Mouse (Mus musculus): ENCODE data around the gene Arid3a. TPM values are rescaled to one million over a fixed set of nuclear protein-coding genes. Genes with fewer than 3 reads are reported as not detected.
"Not testable (repeated sequence)": the region's sequence is repeated elsewhere in the genome, so short reads cannot be mapped to it uniquely, and the experiment has no call there.

Gene Arid3a
- 2.1 and 3.7 TPM in 2 replicates for polyA plus RNA-seq (2015; fragmentation: Nextera tagmentation; extraction: Ambion mirVana)

DNA sequence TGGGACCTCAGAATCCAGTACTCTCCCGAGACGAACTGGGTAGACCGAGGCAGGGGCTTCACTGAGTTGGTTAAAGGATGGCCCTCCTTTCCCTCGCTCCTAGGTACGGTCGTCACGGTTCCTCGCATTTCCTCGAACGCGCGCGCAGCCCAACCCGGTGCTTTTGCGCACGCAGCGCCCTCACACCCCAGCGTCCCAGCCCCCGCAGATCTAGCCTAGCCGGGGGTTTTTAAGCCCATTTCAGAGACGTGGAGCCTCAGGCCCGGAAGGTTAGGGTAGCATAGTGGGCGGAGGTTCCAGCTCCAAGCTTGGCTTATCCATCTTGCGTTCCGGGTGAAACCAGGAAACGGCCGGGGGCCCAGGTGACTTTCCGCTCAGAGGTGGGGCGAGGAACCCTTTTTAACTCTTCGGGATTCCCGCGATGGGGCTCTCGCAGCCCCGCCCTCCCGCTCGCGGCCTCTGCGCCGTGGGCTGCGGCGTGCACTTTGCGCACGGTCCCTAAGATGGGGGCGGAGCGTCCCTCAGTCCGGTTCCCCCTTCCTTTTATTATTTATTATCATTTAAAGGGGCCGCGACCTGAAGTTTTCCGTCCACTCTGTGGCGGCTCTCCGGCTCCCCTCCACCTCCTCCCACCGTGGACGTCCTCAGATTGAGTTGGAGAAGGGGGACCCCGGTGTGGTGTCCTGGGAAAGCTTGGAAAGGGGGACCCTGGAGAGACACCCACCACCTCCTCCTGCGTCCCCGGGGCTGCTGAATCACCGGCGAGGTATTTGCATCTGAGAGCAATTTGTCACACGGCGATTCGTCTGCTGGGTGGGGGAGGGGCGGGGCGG, at the start of gene Arid3a:
TSS of gene Arid3a (plus strand) at position 553 of the 833 bp plus-strand sequence.
- peaks cover 20% of the 10 kb centered on the region for H3K27me3 ChIP-seq
- peak; percentile 61 for ATAC-seq (replicated peaks; ENCODE audit: insufficient number of reproducible peaks, insufficient read depth, low FRiP score, low read depth)
- H3K4me2 ChIP-seq = peak within 1 kb of the TSS; percentile 80
- H3K36me3 ChIP-seq = peaks cover 10% of the 10 kb centered on the region
- peaks cover 43% of the 10 kb centered on the region for H3K4me1 ChIP-seq (replicated peaks)
- peak within 1 kb of the TSS; percentile 92 for H3K9ac ChIP-seq
- peak within 1 kb of the TSS; percentile 83 for H3K4me3 ChIP-seq
- H3K27ac ChIP-seq = peak within 1 kb of the TSS; percentile 95
- under 1% methylated on average over 63 of the region's 63 CpGs for WGBS
- no peaks in the 10 kb centered on the region for H3K9me3 ChIP-seq (replicated peaks)

DNA sequence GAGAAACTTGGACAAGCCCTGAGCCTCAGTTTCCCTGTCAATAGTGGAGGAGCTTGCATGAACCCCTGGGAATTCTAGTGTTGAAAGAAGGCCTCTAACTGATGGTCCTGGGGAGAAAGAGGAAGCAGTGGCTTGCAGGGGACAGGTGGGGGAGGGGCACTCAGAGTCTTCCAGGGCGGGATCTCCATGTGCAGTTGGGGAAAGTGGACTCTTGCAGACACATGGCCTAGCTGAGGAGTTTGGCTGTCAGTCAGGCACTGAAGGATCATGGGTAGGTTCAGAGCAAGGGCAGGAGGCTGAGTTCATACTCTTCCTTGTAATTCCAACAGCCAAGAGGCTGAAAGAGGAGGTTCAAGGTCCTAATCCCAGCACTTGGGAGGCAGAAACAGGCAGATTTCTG, 49.7 kb upstream of the Arid3a start:
- H3K27ac ChIP-seq = no peak overlapping the region
- WGBS = 19% methylated on average over 1 of the region's 1 CpGs
- H3K9ac ChIP-seq = no peak overlapping the region
- H3K4me3 ChIP-seq = no peak overlapping the region
- peaks cover 32% of the 10 kb centered on the region for H3K4me1 ChIP-seq (replicated peaks)
- ATAC-seq (replicated peaks; ENCODE audit: insufficient number of reproducible peaks, insufficient read depth, low FRiP score, low read depth) = no peak
- no peaks in the 10 kb centered on the region for H3K36me3 ChIP-seq
- H3K9me3 ChIP-seq (replicated peaks) = no peaks in the 10 kb centered on the region
- no peak overlapping the region for H3K4me2 ChIP-seq
- H3K27me3 ChIP-seq = peaks cover 12% of the 10 kb centered on the region

DNA sequence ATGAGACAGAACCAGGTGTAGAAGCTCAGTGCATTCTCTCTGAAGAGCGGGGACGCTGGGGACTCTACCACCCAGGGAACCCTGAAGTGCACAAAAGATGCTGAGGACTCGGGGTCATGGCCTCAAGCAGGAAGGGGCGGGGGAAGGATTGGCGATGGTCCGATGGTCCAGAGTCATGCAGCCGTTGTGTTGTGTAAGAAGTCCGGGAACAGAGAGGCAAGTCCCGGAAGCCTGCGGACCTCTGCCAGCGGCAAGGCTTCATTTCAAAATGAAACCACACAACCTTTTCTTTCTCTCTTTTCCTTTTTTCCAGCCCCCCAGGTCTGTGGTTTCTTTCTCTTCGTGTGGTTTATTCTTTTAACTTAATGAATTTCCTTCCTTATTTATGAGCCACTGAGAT, 49.1 kb upstream of the Arid3a start:
- H3K9ac ChIP-seq = no peak overlapping the region
- H3K4me2 ChIP-seq = 0 out of 2 replicates have a peak overlapping the region, but pooled peaks have one; percentile 10
- no peaks in the 10 kb centered on the region for H3K36me3 ChIP-seq
- H3K4me1 ChIP-seq (replicated peaks) = peaks cover 37% of the 10 kb centered on the region
- no peak overlapping the region for H3K4me3 ChIP-seq
- H3K27ac ChIP-seq = no peak overlapping the region
- no peaks in the 10 kb centered on the region for H3K9me3 ChIP-seq (replicated peaks)
- 58% methylated on average over 12 of the region's 12 CpGs for WGBS
- ATAC-seq (replicated peaks; ENCODE audit: insufficient number of reproducible peaks, insufficient read depth, low FRiP score, low read depth) = no peak
- peaks cover 14% of the 10 kb centered on the region for H3K27me3 ChIP-seq

DNA sequence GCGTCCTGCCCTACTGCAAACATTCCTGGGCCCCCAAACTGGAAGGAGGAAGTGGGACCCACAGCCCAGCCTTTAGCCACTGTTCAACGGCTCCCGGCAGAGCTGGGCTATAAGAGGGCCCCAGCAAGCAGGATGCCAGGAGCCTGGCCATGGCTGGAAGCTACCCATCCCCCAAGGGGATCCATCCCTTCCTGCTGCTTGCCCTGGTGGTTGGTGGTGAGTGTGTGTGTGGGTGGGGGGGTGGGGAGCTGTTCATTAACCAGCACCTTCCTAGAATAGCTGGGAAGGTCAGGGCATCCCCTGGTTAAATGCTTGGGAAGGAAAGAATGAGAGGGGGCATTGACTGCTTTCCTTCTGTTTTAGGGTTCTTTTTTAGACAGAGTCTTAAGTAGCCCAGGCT, 47.3 kb upstream of the Arid3a start:
- Histone ChIP-seq H3K4me1 (replicated peaks) (peaks cover 38% of the 10 kb centered on the region), H3K27ac (no peak overlapping the region), H3K4me2 (no peak overlapping the region), H3K27me3 (peaks cover 15% of the 10 kb centered on the region), H3K9ac (no peak overlapping the region), H3K4me3 (no peak overlapping the region), H3K9me3 (replicated peaks) (no peaks in the 10 kb centered on the region), H3K36me3 (no peaks in the 10 kb centered on the region)
- 33% methylated on average over 3 of the region's 3 CpGs for WGBS
- ATAC-seq (replicated peaks; ENCODE audit: insufficient number of reproducible peaks, insufficient read depth, low FRiP score, low read depth) = no peak

DNA sequence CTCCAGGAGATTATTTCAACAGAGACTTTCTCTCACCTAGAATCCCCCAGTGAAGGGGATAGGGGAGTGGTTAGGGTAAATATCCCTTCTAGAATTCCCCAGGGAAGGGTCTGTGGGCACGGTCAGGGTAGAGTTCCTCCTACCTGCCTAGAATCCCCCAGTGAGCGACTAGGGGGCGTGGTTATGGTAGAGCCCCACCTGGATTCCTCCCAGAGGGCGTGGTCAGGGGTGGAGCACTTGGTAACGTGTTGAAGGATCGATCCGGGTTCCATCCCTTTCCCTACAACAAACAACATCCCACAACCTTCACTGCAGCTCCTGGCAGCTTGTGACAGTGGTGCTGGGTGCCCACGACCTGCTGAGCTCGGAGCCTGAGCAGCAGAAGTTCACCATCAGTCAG, 46.1 kb upstream of the Arid3a start:
- Histone ChIP-seq H3K36me3 (no peaks in the 10 kb centered on the region), H3K9ac (no peak overlapping the region), H3K4me1 (replicated peaks) (peaks cover 35% of the 10 kb centered on the region), H3K27me3 (peaks cover 12% of the 10 kb centered on the region), H3K9me3 (replicated peaks) (no peaks in the 10 kb centered on the region), H3K4me3 (no peak overlapping the region), H3K4me2 (no peak overlapping the region), H3K27ac (no peak overlapping the region)
- ATAC-seq (replicated peaks; ENCODE audit: insufficient number of reproducible peaks, insufficient read depth, low FRiP score, low read depth) = no peak
- WGBS = 20% methylated on average over 9 of the region's 9 CpGs

DNA sequence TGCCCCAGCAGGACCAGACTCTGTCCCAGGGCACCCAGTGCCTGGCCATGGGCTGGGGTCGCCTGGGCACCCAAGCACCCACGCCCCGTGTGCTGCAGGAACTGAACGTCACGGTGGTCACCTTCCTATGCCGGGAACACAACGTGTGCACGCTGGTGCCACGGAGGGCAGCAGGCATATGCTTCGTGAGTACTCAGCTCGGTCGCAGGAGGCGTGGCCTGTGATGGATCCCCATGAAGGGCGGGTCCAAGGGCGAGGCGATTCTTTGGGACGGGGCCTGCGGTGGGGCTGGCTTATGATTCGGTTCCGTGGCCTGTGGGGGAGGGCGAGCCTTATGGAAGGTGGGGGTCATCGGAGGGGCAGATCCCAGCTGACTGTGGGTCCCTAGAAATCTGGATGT, 44.9 kb upstream of the Arid3a start:
- 5% methylated on average over 22 of the region's 22 CpGs for WGBS
- ATAC-seq (replicated peaks; ENCODE audit: insufficient number of reproducible peaks, insufficient read depth, low FRiP score, low read depth) = no peak
- Histone ChIP-seq H3K4me3 (peak overlapping the region; percentile 18), H3K4me2 (peak overlapping the region; percentile 54), H3K27ac (no peak overlapping the region), H3K36me3 (no peaks in the 10 kb centered on the region), H3K9me3 (replicated peaks) (no peaks in the 10 kb centered on the region), H3K9ac (peak overlapping the region; percentile 7; the same call in 1 of the 2 replicates), H3K27me3 (peaks cover 12% of the 10 kb centered on the region), H3K4me1 (replicated peaks) (peaks cover 35% of the 10 kb centered on the region)

DNA sequence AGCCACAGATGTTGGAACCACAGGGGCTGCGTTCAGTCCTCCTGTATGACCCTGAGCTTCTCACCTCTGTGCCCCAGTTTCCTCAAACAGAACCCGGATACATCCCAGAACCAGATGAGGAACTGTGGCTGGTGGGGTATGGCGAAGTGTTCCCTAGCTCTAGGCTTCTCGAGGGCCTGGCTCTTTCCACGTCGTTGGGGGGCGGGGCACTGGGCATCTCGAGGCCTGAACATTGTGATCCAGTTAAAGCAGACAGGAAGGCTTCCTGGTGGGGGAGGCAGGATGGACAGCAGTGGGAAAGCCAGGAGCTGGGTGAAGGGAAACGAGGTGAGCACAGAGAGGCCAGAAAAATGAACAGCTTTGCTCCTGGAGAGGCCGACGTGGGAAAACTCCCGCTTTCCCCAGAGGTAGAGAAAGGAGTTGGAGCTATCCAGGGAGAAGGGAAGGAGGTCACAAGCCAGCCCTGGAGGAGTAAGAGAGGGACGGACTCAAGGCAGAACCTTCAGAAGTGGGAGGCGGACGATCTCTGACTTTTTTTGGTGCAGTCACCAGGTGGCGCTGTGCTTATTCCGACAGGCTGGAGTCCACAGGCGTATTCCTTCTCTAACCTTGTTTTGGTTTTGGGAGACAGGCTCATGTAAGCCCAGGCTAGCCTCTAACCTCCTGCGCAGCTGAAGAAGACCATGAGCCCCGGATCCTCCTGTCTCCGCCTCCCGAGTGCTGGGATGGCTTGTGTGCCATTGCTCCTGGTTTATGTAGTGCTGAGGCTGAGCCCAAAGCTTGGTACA, 43.4 kb upstream of the Arid3a start:
- H3K4me3 ChIP-seq = no peak overlapping the region
- H3K9ac ChIP-seq = no peak overlapping the region
- H3K27ac ChIP-seq = no peak overlapping the region
- no peak for ATAC-seq (replicated peaks; ENCODE audit: insufficient number of reproducible peaks, insufficient read depth, low FRiP score, low read depth)
- peaks cover 35% of the 10 kb centered on the region for H3K4me1 ChIP-seq (replicated peaks)
- H3K27me3 ChIP-seq = peaks cover 14% of the 10 kb centered on the region
- no peaks in the 10 kb centered on the region for H3K9me3 ChIP-seq (replicated peaks)
- no peaks in the 10 kb centered on the region for H3K36me3 ChIP-seq
- H3K4me2 ChIP-seq = peak overlapping the region; percentile 5
- WGBS = 18% methylated on average over 22 of the region's 22 CpGs

DNA sequence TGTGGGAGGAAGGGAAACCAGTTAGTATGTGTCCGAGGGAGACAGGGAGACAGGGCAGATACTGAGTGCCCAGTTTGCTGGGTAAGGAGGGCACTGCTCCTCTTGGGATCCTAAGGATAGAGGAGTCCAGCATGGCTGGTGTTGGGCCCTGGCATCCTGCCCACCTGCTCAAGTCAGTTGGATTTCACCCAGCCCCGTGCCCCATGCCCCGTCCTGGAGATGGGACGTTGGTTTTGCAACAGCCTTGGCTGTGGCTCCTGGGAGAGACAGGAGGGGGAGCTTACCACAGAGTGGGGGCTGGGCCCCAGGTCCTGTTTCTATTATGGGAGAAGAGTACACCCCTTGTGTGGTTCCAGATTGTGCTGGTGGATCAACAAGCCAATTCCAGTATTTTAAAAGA, 42.4 kb upstream of the Arid3a start:
- Histone ChIP-seq H3K27ac (no peak overlapping the region), H3K4me3 (no peak overlapping the region), H3K27me3 (peaks cover 14% of the 10 kb centered on the region), H3K4me2 (no peak overlapping the region), H3K36me3 (no peaks in the 10 kb centered on the region), H3K9ac (no peak overlapping the region), H3K4me1 (replicated peaks) (peaks cover 33% of the 10 kb centered on the region), H3K9me3 (replicated peaks) (no peaks in the 10 kb centered on the region)
- ATAC-seq (replicated peaks; ENCODE audit: insufficient number of reproducible peaks, insufficient read depth, low FRiP score, low read depth) = no peak; the same call in 1 of the 2 replicates
- WGBS = 38% methylated on average over 4 of the region's 4 CpGs

DNA sequence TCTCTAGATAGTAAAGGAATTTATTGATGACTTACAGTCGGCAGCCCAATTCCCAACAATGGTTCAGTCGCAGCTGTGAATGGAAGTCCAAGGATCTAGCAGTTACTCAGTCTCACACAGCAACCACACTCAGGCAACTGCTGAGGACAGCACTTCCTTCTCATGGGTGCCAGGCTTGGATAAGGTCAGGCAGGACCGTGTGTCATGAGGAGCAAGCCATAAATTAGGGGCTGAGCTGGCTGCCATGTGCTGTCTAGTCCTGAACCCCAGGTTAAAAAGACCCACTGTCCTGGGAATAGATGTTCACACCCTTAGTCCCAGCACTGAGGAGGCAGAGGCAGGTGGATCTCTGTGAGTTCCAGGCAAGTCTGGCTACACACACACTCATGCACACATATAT, 41.9 kb upstream of the Arid3a start:
- H3K9me3 ChIP-seq (replicated peaks); H3K4me3 ChIP-seq; ATAC-seq (replicated peaks; ENCODE audit: insufficient number of reproducible peaks, insufficient read depth, low FRiP score, low read depth); H3K36me3 ChIP-seq; H3K27ac ChIP-seq; H3K9ac ChIP-seq; H3K4me2 ChIP-seq: not testable (repeated sequence)
- WGBS = 64% methylated on average over 3 of the region's 3 CpGs
- Histone ChIP-seq H3K4me1 (replicated peaks) (peaks cover 30% of the 10 kb centered on the region), H3K27me3 (peaks cover 14% of the 10 kb centered on the region)

DNA sequence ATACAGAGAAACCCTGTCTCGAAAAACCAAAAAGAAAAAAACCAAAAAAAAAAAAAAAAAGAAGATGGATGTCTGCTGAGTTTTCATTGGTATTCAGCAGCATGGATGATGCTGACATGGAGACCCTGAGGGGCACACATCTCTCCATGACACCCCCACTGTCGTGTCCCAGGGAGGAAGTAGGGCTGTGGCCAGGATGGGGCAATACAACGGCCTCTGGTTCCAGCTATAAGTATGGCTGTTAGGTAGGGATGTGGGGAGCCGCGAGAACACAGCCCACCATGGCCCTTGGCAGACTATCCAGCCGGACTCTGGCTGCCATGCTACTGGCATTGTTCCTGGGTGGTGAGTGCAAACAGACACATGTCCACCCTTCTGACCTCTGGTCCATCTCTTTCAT, 40.8 kb upstream of the Arid3a start, which contains the start of gene Elane:
TSS of gene Elane (plus strand) at position 194 of the 400 bp plus-strand sequence.
- no peak for ATAC-seq (replicated peaks; ENCODE audit: insufficient number of reproducible peaks, insufficient read depth, low FRiP score, low read depth)
- no peak within 1 kb of the TSS for H3K9ac ChIP-seq
- no peak within 1 kb of the TSS for H3K4me2 ChIP-seq
- H3K4me3 ChIP-seq = no peak within 1 kb of the TSS
- H3K36me3 ChIP-seq = no peaks in the 10 kb centered on the region
- H3K4me1 ChIP-seq (replicated peaks) = peaks cover 30% of the 10 kb centered on the region
- WGBS = 78% methylated on average over 6 of the region's 6 CpGs
- no peaks in the 10 kb centered on the region for H3K9me3 ChIP-seq (replicated peaks)
- peaks cover 7% of the 10 kb centered on the region for H3K27me3 ChIP-seq
- no peak within 1 kb of the TSS for H3K27ac ChIP-seq

DNA sequence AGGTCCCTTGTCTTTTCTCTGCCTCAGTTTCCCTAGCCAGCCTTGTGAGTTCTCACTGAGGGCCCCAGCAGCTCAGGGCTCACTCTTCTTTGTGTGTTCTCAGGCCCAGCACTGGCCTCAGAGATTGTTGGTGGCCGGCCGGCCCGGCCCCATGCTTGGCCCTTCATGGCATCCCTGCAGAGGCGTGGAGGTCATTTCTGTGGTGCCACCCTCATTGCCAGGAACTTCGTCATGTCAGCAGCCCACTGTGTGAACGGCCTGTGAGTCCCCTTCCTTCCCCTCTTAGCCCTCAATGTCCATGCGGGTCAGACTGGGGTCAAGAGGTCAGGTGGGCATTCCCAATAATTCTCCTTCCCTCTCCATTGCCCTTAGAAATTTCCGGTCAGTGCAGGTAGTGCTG, 40.2 kb upstream of the Arid3a start:
- ATAC-seq (replicated peaks; ENCODE audit: insufficient number of reproducible peaks, insufficient read depth, low FRiP score, low read depth) = no peak
- no peak overlapping the region for H3K4me3 ChIP-seq
- H3K4me2 ChIP-seq = no peak overlapping the region
- H3K27me3 ChIP-seq = peaks cover 9% of the 10 kb centered on the region; the same call in 1 of the 2 replicates
- H3K27ac ChIP-seq = no peak overlapping the region
- H3K36me3 ChIP-seq = no peaks in the 10 kb centered on the region
- H3K9ac ChIP-seq = no peak overlapping the region
- H3K4me1 ChIP-seq (replicated peaks) = peaks cover 27% of the 10 kb centered on the region
- no peaks in the 10 kb centered on the region for H3K9me3 ChIP-seq (replicated peaks)
- 78% methylated on average over 8 of the region's 8 CpGs for WGBS
